In the genomic region with DNA sequence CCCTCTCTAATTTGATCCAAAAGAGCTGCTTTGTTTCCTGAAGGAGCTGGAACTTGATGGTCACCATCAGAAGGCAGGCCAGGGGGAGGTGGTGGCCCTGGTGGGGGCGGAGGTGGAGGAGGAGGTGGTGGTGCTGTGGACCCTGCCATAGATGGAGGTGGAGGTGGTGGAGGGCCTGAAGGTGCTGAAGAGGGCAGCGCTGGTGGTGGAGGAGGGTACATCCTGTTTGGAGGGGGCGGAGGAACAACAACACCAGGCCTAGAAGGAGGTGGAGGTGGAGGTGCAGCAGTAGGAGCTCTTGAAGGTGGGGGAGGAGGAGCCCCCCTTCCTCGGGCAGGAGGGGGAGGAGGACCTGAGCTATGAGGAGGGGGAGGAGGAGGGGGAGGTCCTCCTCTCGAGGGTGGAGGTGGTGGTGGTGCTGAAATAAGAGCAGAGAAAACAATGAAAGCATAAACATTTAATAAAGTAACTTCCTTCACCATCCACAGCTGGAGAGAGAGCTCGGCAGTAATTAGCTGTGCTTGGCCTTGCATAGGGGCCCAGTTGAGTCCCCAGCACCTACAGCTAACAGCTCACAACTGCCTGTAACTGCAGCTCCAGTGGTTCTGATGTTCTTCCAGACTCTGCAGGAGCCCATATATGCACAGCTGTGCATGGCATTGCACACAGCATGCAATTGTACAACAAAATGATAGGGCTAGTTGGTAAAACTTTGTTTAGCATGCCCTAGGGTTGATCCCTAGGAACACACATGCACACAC, we compare ENCODE assay signal across 17 mouse cellular contexts. TPM values are rescaled to one million over a fixed set of nuclear protein-coding genes. Genes with fewer than 3 reads are reported as not detected.
DNase-seq lines count a peak whose midpoint lies in the region; ATAC-seq lines count a peak whose summit lies in the region.
"Had no signal": no experiment of that assay in that cellular context is flagged by ENCODE, and none has a peak within 500 bp of the region (broad histone marks: within the 10 kb centered on the region; RNA-seq: fewer than 3 reads in every experiment).

No protein-coding gene starts in this region.

- DNase-seq in forebrain, embryonic 11.5 days (ENCODE audit: low spot score), result no peak
- DNase-seq in kidney, postnatal 36 days, result no peak
- no peak for DNase-seq in midbrain, embryonic 14.5 days
- DNase-seq in left cerebral cortex, postnatal 36 days (ENCODE audit: low spot score in 2 of 2), result no peak
- DNase-seq: adrenal gland, adult 2 months; cerebellum, postnatal 10 days; right cerebral cortex, adult 18-20 months; thymus, adult 18-20 months had no signal

- H3K4me3 ChIP-seq in forebrain, embryonic 11.5 days (ENCODE audit: low read depth, low read length), result no peak overlapping the region
- no peak overlapping the region for H3K4me3 ChIP-seq in forebrain, embryonic 16.5 days (replicated peaks; ENCODE audit: low read length)
- H3K4me3 ChIP-seq in kidney, embryonic 14.5 days (ENCODE audit: low read length), result no peak overlapping the region
- H3K4me3 ChIP-seq in midbrain, embryonic 12.5 days, result no peak overlapping the region
- no peak overlapping the region for H3K4me3 ChIP-seq in midbrain, embryonic 14.5 days (replicated peaks; ENCODE audit: low read depth, low read length)
- H3K4me3 ChIP-seq in neural tube, embryonic 14.5 days (ENCODE audit: low read depth, low read length), result no peak overlapping the region
- H3K4me3 ChIP-seq: embryonic facial prominence, embryonic 12.5 days had no signal

- no peaks in the 10 kb centered on the region for H3K9me3 ChIP-seq in forebrain, embryonic 11.5 days (ENCODE audit: control insufficient read depth, low read length)
- no peaks in the 10 kb centered on the region for H3K9me3 ChIP-seq in forebrain, embryonic 16.5 days (ENCODE audit: control insufficient read depth, low read length)
- no peaks in the 10 kb centered on the region for H3K9me3 ChIP-seq in kidney, embryonic 14.5 days (ENCODE audit: control insufficient read depth, low read length)
- H3K9me3 ChIP-seq in midbrain, embryonic 12.5 days, result no peaks in the 10 kb centered on the region
- no peaks in the 10 kb centered on the region for H3K9me3 ChIP-seq in midbrain, embryonic 14.5 days (ENCODE audit: control insufficient read depth, low read length)
- H3K9me3 ChIP-seq in neural tube, embryonic 14.5 days (ENCODE audit: control insufficient read depth, low read length), result no peaks in the 10 kb centered on the region
- H3K9me3 ChIP-seq: embryonic facial prominence, embryonic 12.5 days had no signal

- no peaks in the 10 kb centered on the region for H3K27me3 ChIP-seq in forebrain, embryonic 11.5 days (ENCODE audit: control insufficient read depth, insufficient read depth, low read length)
- no peaks in the 10 kb centered on the region for H3K27me3 ChIP-seq in forebrain, embryonic 16.5 days (replicated peaks; ENCODE audit: control insufficient read depth, insufficient read depth, low read length)
- no peaks in the 10 kb centered on the region for H3K27me3 ChIP-seq in kidney, embryonic 14.5 days (ENCODE audit: control insufficient read depth, insufficient read depth, low read length)
- H3K27me3 ChIP-seq in midbrain, embryonic 12.5 days, result no peaks in the 10 kb centered on the region
- H3K27me3 ChIP-seq in midbrain, embryonic 14.5 days (ENCODE audit: control insufficient read depth, insufficient read depth, low read length), result no peaks in the 10 kb centered on the region
- no peaks in the 10 kb centered on the region for H3K27me3 ChIP-seq in neural tube, embryonic 14.5 days (ENCODE audit: control insufficient read depth, insufficient read depth, low read length)
- H3K27me3 ChIP-seq: embryonic facial prominence, embryonic 12.5 days had no signal

- no peaks in the 10 kb centered on the region for H3K4me1 ChIP-seq in forebrain, embryonic 11.5 days (replicated peaks; ENCODE audit: control insufficient read depth, insufficient read depth, low read length)
- no peaks in the 10 kb centered on the region for H3K4me1 ChIP-seq in forebrain, embryonic 16.5 days (replicated peaks; ENCODE audit: control insufficient read depth, insufficient read depth, low read length)
- no peaks in the 10 kb centered on the region for H3K4me1 ChIP-seq in kidney, embryonic 14.5 days (ENCODE audit: control insufficient read depth, insufficient read depth, low read length)
- no peaks in the 10 kb centered on the region for H3K4me1 ChIP-seq in midbrain, embryonic 12.5 days
- H3K4me1 ChIP-seq in midbrain, embryonic 14.5 days (ENCODE audit: control insufficient read depth, insufficient read depth, low read length), result no peaks in the 10 kb centered on the region
- no peaks in the 10 kb centered on the region for H3K4me1 ChIP-seq in neural tube, embryonic 14.5 days (ENCODE audit: control insufficient read depth, insufficient read depth, low read length)
- H3K4me1 ChIP-seq: embryonic facial prominence, embryonic 12.5 days had no signal

- H3K4me2 ChIP-seq in forebrain, embryonic 11.5 days (ENCODE audit: low read depth, low read length, severe bottlenecking), result no peak overlapping the region
- H3K4me2 ChIP-seq in forebrain, embryonic 16.5 days (ENCODE audit: low read length), result no peak overlapping the region
- H3K4me2 ChIP-seq in kidney, embryonic 14.5 days (replicated peaks; ENCODE audit: low read depth, low read length), result no peak overlapping the region
- H3K4me2 ChIP-seq in midbrain, embryonic 12.5 days (replicated peaks), result no peak overlapping the region
- H3K4me2 ChIP-seq in midbrain, embryonic 14.5 days (ENCODE audit: low read length), result no peak overlapping the region
- H3K4me2 ChIP-seq in neural tube, embryonic 14.5 days (ENCODE audit: low read depth, low read length), result no peak overlapping the region
- H3K4me2 ChIP-seq: embryonic facial prominence, embryonic 12.5 days had no signal

- ATAC-seq in forebrain, embryonic 11.5 days (replicated peaks; ENCODE audit: low FRiP score), result 0 out of 2 replicates have a peak, but pooled peaks have one; percentile 7
- ATAC-seq in forebrain, embryonic 16.5 days, result no peak; the same call in 1 of the 2 replicates
- ATAC-seq in kidney, embryonic 14.5 days (ENCODE audit: low FRiP score, low TSS enrichment), result peak; percentile 82
- 0 out of 2 replicates have a peak, but pooled peaks have one; percentile 9 for ATAC-seq in midbrain, embryonic 12.5 days (ENCODE audit: low FRiP score, low read depth)
- no peak for ATAC-seq in midbrain, embryonic 14.5 days (ENCODE audit: low FRiP score, low TSS enrichment)
- peak; percentile 41; the same call in 1 of the 2 replicates for ATAC-seq in neural tube, embryonic 14.5 days (ENCODE audit: low read depth)

- peaks cover 5% of the 10 kb centered on the region for H3K36me3 ChIP-seq in forebrain, embryonic 11.5 days (ENCODE audit: control insufficient read depth, insufficient read depth, low read length)
- H3K36me3 ChIP-seq in forebrain, embryonic 16.5 days (ENCODE audit: control insufficient read depth, insufficient read depth), result peaks cover 13% of the 10 kb centered on the region
- H3K36me3 ChIP-seq in kidney, embryonic 14.5 days (ENCODE audit: control insufficient read depth, insufficient read depth, low read length), result peaks cover 49% of the 10 kb centered on the region
- peaks cover 33% of the 10 kb centered on the region for H3K36me3 ChIP-seq in midbrain, embryonic 12.5 days
- peaks cover 45% of the 10 kb centered on the region for H3K36me3 ChIP-seq in midbrain, embryonic 14.5 days (ENCODE audit: control insufficient read depth, insufficient read depth, low read length)
- peaks cover 16% of the 10 kb centered on the region; the same call in 1 of the 2 replicates for H3K36me3 ChIP-seq in neural tube, embryonic 14.5 days (ENCODE audit: control insufficient read depth, insufficient read depth, low read length)

- H3K27ac ChIP-seq in forebrain, embryonic 11.5 days (ENCODE audit: low read depth, low read length), result no peak overlapping the region
- no peak overlapping the region for H3K27ac ChIP-seq in forebrain, embryonic 16.5 days (ENCODE audit: low read length)
- H3K27ac ChIP-seq in kidney, embryonic 14.5 days (ENCODE audit: low read depth, low read length), result no peak overlapping the region
- H3K27ac ChIP-seq in midbrain, embryonic 12.5 days (replicated peaks), result no peak overlapping the region
- H3K27ac ChIP-seq in midbrain, embryonic 14.5 days (replicated peaks; ENCODE audit: low read depth, low read length), result no peak overlapping the region
- no peak overlapping the region for H3K27ac ChIP-seq in neural tube, embryonic 14.5 days (ENCODE audit: low read depth, low read length)
- H3K27ac ChIP-seq: embryonic facial prominence, embryonic 12.5 days had no signal

- H3K9ac ChIP-seq in forebrain, embryonic 11.5 days (ENCODE audit: low read length), result no peak overlapping the region
- no peak overlapping the region for H3K9ac ChIP-seq in forebrain, embryonic 16.5 days (replicated peaks; ENCODE audit: low read depth, low read length)
- no peak overlapping the region for H3K9ac ChIP-seq in kidney, embryonic 14.5 days (ENCODE audit: low read depth, low read length)
- no peak overlapping the region for H3K9ac ChIP-seq in midbrain, embryonic 12.5 days (replicated peaks)
- H3K9ac ChIP-seq in midbrain, embryonic 14.5 days (replicated peaks; ENCODE audit: low read length), result no peak overlapping the region
- no peak overlapping the region for H3K9ac ChIP-seq in neural tube, embryonic 14.5 days (replicated peaks; ENCODE audit: low read depth, low read length)
- H3K9ac ChIP-seq: embryonic facial prominence, embryonic 12.5 days had no signal

- intact Hi-C loops in left cerebral cortex, postnatal 36 days (cut with DNase I), result no loop called here

- 77% methylated on average over 5 of the region's 6 CpGs for WGBS in forebrain, embryonic 11.5 days
- 64% methylated on average over 5 of the region's 6 CpGs for WGBS in forebrain, embryonic 16.5 days
- 49% methylated on average over 5 of the region's 6 CpGs for WGBS in kidney, embryonic 14.5 days
- whole genome bisulfite sequencing in midbrain, embryonic 12.5 days, result 83% methylated on average over 5 of the region's 6 CpGs
- WGBS in midbrain, embryonic 14.5 days, result 77% methylated on average over 6 of the region's 6 CpGs
- WGBS in neural tube, embryonic 14.5 days, result 72% methylated on average over 6 of the region's 6 CpGs

RNA-seq across cellular contexts. Expression of gene Lmod2, which starts 21.9 kb away (rescaled TPM):
- not detected in 2 replicates for polyA plus RNA-seq in forebrain, embryonic 11.5 days (2014; fragmentation: Nextera tagmentation; extraction: Ambion mirVana)
- polyA plus RNA-seq in forebrain, embryonic 16.5 days (2015; fragmentation: Nextera tagmentation; extraction: Ambion mirVana), result not detected in 2 replicates
- not detected in 2 replicates for polyA plus RNA-seq in kidney, embryonic 14.5 days (2014; fragmentation: Nextera tagmentation; extraction: Ambion mirVana)
- not detected in 2 replicates for polyA plus RNA-seq in midbrain, embryonic 12.5 days (2016; fragmentation: Nextera tagmentation; extraction: Ambion mirVana)
- polyA plus RNA-seq in midbrain, embryonic 14.5 days (2014; fragmentation: Nextera tagmentation; extraction: Ambion mirVana), result not detected in 2 replicates
- polyA plus RNA-seq in neural tube, embryonic 14.5 days (2014; fragmentation: Nextera tagmentation; extraction: Ambion mirVana), result not detected in 2 replicates
- not detected for total RNA-seq in left cerebral cortex, postnatal 36 days (2021)
- total RNA-seq: granulocyte monocyte progenitor cell, adult 5-6 weeks; left cerebral cortex, adult 18-20 months; megakaryocyte progenitor cell, adult 5-6 weeks had no signal
- polyA plus RNA-seq: adrenal gland, adult 2 months; liver, adult 2 months had no signal

RNA-seq across cellular contexts. Expression of gene Wasl, which starts 45.3 kb away (rescaled TPM):
- 64.0 and 68.2 TPM in 2 replicates for polyA plus RNA-seq in forebrain, embryonic 11.5 days (2014; fragmentation: Nextera tagmentation; extraction: Ambion mirVana)
- polyA plus RNA-seq in forebrain, embryonic 16.5 days (2015; fragmentation: Nextera tagmentation; extraction: Ambion mirVana), result 58.3 and 58.5 TPM in 2 replicates
- 73.9 and 78.2 TPM in 2 replicates for polyA plus RNA-seq in kidney, embryonic 14.5 days (2014; fragmentation: Nextera tagmentation; extraction: Ambion mirVana)
- 72.9 and 76.2 TPM in 2 replicates for polyA plus RNA-seq in midbrain, embryonic 12.5 days (2016; fragmentation: Nextera tagmentation; extraction: Ambion mirVana)
- 48.3 and 53.1 TPM in 2 replicates for polyA plus RNA-seq in midbrain, embryonic 14.5 days (2014; fragmentation: Nextera tagmentation; extraction: Ambion mirVana)
- polyA plus RNA-seq in neural tube, embryonic 14.5 days (2014; fragmentation: Nextera tagmentation; extraction: Ambion mirVana), result 53.4 and 53.6 TPM in 2 replicates
- 100 to 1,000 TPM; 123 to 129 TPM for total RNA-seq in left cerebral cortex, postnatal 36 days (2021)

Comparison
In these comparisons a context has a peak if more than half of its experiments do, and no peak if none do; other contexts are left out.
1. ATAC-seq: peak in forebrain, embryonic 11.5 days (single experiment), kidney, embryonic 14.5 days (single experiment), midbrain, embryonic 12.5 days (single experiment) and neural tube, embryonic 14.5 days (single experiment); none in forebrain, embryonic 16.5 days (single experiment) and midbrain, embryonic 14.5 days (single experiment).